Mouse (Mus musculus) kidney, postnatal 0 days (tissue): ENCODE results near the gene Rnh1. TPM values are rescaled to one million over a fixed set of nuclear protein-coding genes. Genes with fewer than 3 reads are reported as not detected.

Source experiments
- ATAC-seq: fragments of 200-750 bp; cut with Nextera tagmentation; replicated peaks from 2 replicates; pipeline ENCODE4 v1.8.0; 2017; ENCODE audit warnings: low read depth, moderate number of reproducible peaks, moderate TSS enrichment, moderate library complexity; ENCODE audit not compliant: low FRiP score
- DNase-seq: peaks from one replicate; pipeline ENCODE4 v3.0.0-alpha.2; 2016; ENCODE audit warnings: low spot score
- H3K27ac ChIP-seq: fragments of 300-500 bp; sonication (generic); 2 replicates; pipeline ENCODE4 v1.5.1; 2014; ENCODE audit warnings: mild to moderate bottlenecking
- H3K27me3 ChIP-seq: fragments of 300-500 bp; sonication (generic); 2 replicates; pipeline ENCODE4 v1.6.1; 2014; ENCODE audit warnings: low read length, mixed read lengths; ENCODE audit not compliant: insufficient read depth
- H3K36me3 ChIP-seq: fragments of 300-500 bp; sonication (generic); 2 replicates; pipeline ENCODE4 v1.6.1; 2014; ENCODE audit warnings: low read length, mixed read lengths; ENCODE audit not compliant: insufficient read depth
- H3K4me1 ChIP-seq: fragments of 300-500 bp; sonication (generic); replicated peaks from 2 replicates; pipeline ENCODE4 v1.6.1; 2014; ENCODE audit warnings: antibody characterized with exemption, low read length, mixed read lengths; ENCODE audit not compliant: insufficient read depth
- H3K4me2 ChIP-seq: fragments of 300-500 bp; sonication (generic); 2 replicates; pipeline ENCODE4 v1.6.1; 2014; ENCODE audit warnings: mild to moderate bottlenecking, low read length, moderate library complexity, mixed read lengths
- H3K4me3 ChIP-seq: fragments of 300-500 bp; sonication (generic); replicated peaks from 2 replicates; pipeline ENCODE4 v1.5.1; 2014; ENCODE audit warnings: low read depth, low read length
- H3K9ac ChIP-seq: fragments of 300-500 bp; sonication (generic); 2 replicates; pipeline ENCODE4 v1.6.1; 2014; ENCODE audit warnings: low read depth, low read length
- H3K9me3 ChIP-seq: fragments of 300-500 bp; sonication (generic); replicated peaks from 2 replicates; pipeline ENCODE4 v1.6.1; 2016; ENCODE audit warnings: low read length, inconsistent platforms, mixed read lengths
- CTCF ChIP-seq: IDR thresholded peaks from 2 replicates; pipeline ENCODE4 v1.5.1; 2016; ENCODE audit warnings: antibody characterized with exemption, low read depth, mild to moderate bottlenecking, moderate library complexity
- WGBS: fragments of 180-500 bp; shearing (Covaris S2); extraction: QIAGEN DNeasy Blood & Tissue Kit; methylation state at CpG from one replicate; pipeline ENCODE4 v1.1.7; 2014; 5-methylcytosine and 5-hydroxymethylcytosine counted together
- polyA plus RNA-seq: library from polyadenylated mRNA; unstranded; fragments of >200 nt; fragmentation: Nextera tagmentation; extraction: Ambion mirVana; gene quantifications from 2 replicates; pipeline ENCODE4 v1.2.1, GENCODE M21; 2015

The Rnh1 gene
- polyA plus RNA-seq, 1 experiment from 2014 or later: 136 TPM

GRCm38 (mm10) chr7:141209526-141209925 is 36.9 kb upstream of the Rnh1 start:
- H3K9ac ChIP-seq: no peak overlapping the region
- H3K36me3 ChIP-seq: no peaks in the 10 kb centered on the region
- no peak overlapping the region for H3K4me3 ChIP-seq
- ATAC-seq (no peak), DNase-seq (no peak)
- no peaks in the 10 kb centered on the region for H3K4me1 ChIP-seq
- no peak for TF ChIP-seq CTCF
- no peak overlapping the region for H3K27ac ChIP-seq
- no peaks in the 10 kb centered on the region for H3K27me3 ChIP-seq
- H3K4me2 ChIP-seq: no peak overlapping the region
- 88% methylated on average over 3 of the region's 3 CpGs for WGBS
- H3K9me3 ChIP-seq: no peaks in the 10 kb centered on the region

GRCm38 (mm10) chr7:141206182-141206937 is 33.7 kb upstream of the Rnh1 start:
- Histone ChIP-seq H3K4me2 (no peak overlapping the region), H3K27ac (no peak overlapping the region), H3K9me3 (no peaks in the 10 kb centered on the region), H3K4me3 (no peak overlapping the region), H3K36me3 (no peaks in the 10 kb centered on the region), H3K9ac (no peak overlapping the region), H3K27me3 (no peaks in the 10 kb centered on the region), H3K4me1 (no peaks in the 10 kb centered on the region)
- WGBS: 86% methylated on average over 18 of the region's 18 CpGs
- no peak for DNase-seq
- no peak for ATAC-seq
- TF ChIP-seq CTCF: no peak

GRCm38 (mm10) chr7:141205504-141205903 is 32.8 kb upstream of the Rnh1 start:
- Histone ChIP-seq H3K9me3 (no peaks in the 10 kb centered on the region), H3K9ac (no peak overlapping the region), H3K4me1 (no peaks in the 10 kb centered on the region), H3K27me3 (no peaks in the 10 kb centered on the region), H3K36me3 (no peaks in the 10 kb centered on the region), H3K27ac (no peak overlapping the region), H3K4me3 (no peak overlapping the region), H3K4me2 (no peak overlapping the region)
- no peak for ATAC-seq
- TF ChIP-seq CTCF: no peak
- WGBS: 86% methylated on average over 5 of the region's 5 CpGs
- no peak for DNase-seq

DNA sequence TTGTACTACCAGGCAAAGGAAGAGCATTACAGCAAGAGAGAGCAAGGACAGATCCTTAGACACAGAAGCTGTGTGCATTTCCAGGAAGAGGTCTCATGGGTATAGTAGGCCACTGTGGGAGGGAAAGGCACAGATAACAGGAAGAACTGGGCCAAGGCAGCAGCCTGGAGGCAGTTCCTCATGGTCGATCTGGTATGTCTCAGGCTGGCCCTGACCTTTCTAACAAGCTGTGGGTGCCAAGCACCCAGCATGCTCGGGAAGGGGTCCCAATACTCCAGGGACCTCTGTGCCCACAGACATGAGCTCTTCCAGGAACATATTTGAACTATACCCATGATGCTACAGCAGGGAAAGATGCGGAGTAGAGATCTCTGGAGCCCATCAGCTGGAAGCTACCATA is 31.9 kb upstream of the Rnh1 start:
- ATAC-seq (no peak), DNase-seq (no peak)
- Histone ChIP-seq H3K9ac (no peak overlapping the region), H3K27me3 (no peaks in the 10 kb centered on the region), H3K4me3 (no peak overlapping the region), H3K4me2 (no peak overlapping the region), H3K27ac (no peak overlapping the region), H3K4me1 (no peaks in the 10 kb centered on the region), H3K9me3 (no peaks in the 10 kb centered on the region), H3K36me3 (no peaks in the 10 kb centered on the region)
- 87% methylated on average over 3 of the region's 3 CpGs for WGBS
- TF ChIP-seq CTCF: no peak

DNA sequence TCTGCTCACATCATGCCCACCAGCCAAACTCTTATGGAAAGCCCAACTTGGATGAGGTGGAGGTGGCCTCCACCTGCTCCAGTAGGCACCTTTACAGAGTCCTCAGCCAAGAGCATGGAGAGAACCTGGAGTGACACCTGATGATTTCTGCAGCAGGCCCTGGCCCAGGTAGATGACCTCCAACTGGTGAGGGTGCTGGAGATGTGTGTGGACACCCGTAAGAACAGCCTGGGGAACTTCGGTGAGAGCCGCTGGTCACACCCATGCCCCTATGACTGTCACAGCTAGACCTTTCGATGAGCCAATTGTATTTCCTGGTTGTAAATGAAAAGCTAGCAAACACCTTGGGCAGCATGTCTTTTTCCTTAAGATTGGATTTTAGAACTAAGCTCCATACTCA is 25.5 kb upstream of the Rnh1 start:
- H3K9ac ChIP-seq: no peak overlapping the region
- H3K4me2 ChIP-seq: no peak overlapping the region
- no peak for ATAC-seq
- no peaks in the 10 kb centered on the region for H3K36me3 ChIP-seq
- WGBS: 96% methylated on average over 4 of the region's 4 CpGs
- no peak overlapping the region for H3K4me3 ChIP-seq
- no peak for TF ChIP-seq CTCF
- H3K9me3 ChIP-seq: no peaks in the 10 kb centered on the region
- H3K4me1 ChIP-seq: no peaks in the 10 kb centered on the region; the same call in 1 of the 2 replicates
- DNase-seq: no peak
- no peak overlapping the region for H3K27ac ChIP-seq
- no peaks in the 10 kb centered on the region for H3K27me3 ChIP-seq

GRCm38 (mm10) chr7:141196619-141197282 is 24.1 kb upstream of the Rnh1 start:
- TF ChIP-seq CTCF: no peak
- 0 out of 2 replicates have a peak, but pooled peaks cover 4% of the 10 kb centered on the region for H3K36me3 ChIP-seq
- no peak overlapping the region for H3K4me3 ChIP-seq
- H3K4me1 ChIP-seq: peaks cover 7% of the 10 kb centered on the region; the same call in 1 of the 2 replicates
- no peaks in the 10 kb centered on the region for H3K27me3 ChIP-seq
- H3K27ac ChIP-seq: no peak overlapping the region
- no peak overlapping the region for H3K9ac ChIP-seq
- DNase-seq (no peak), ATAC-seq (no peak)
- H3K4me2 ChIP-seq: no peak overlapping the region
- H3K9me3 ChIP-seq: no peaks in the 10 kb centered on the region
- 93% methylated on average over 8 of the region's 8 CpGs for WGBS
